Mouse (Mus musculus): ENCODE measurements around the gene Qrsl1.

DNA sequence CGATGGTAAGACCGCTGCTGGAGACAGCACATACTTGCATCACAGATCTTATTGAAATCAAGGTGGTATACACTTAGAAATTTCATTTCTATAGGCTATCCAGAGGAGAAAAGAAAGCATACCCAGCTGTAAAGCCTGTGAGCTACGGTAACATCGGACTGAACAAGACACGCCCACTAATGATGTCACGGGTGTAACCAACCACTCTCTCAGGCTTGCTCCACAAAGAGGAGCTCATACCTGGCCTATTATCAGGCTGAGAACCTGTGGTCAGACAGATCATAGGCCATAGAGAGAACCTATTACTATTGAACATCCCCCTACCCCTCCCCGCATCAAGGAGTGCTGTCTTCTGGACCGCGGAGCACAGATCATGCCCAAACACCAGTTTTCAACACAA lies 45.6 kb downstream of the Qrsl1 start:
- TF ChIP-seq CTCF (IDR thresholded peaks at IDR 0.05; ENCODE audit: low read depth, low read length) (no peak), GATA1 (IDR thresholded peaks at IDR 0.05; ENCODE audit: borderline replicate concordance, low read length) (no peak)
